In genomic region chr9:76099981-76100380, GRCm38 (mm10) we compare ENCODE assay signal across 28 mouse cellular contexts.
A peak's percentile ranks its signal among the peaks of the same experiment; 100 is the strongest.
DNase-seq lines count a peak whose midpoint lies in the region; ATAC-seq and TF ChIP-seq lines count a peak whose summit lies in the region.
"Had no signal": no experiment of that assay in that cellular context is flagged by ENCODE, and none has a peak within 500 bp of the region (broad histone marks: within the 10 kb centered on the region; RNA-seq: fewer than 3 reads in every experiment).

No protein-coding gene starts in this region.

- H3K4me2 ChIP-seq in kidney, embryonic 16.5 days (replicated peaks; ENCODE audit: low read depth, low read length), result no peak overlapping the region
- no peak overlapping the region for H3K4me2 ChIP-seq in lung, postnatal 0 days (replicated peaks; ENCODE audit: low read depth, low read length)
- H3K4me2 ChIP-seq: forebrain, embryonic 13.5 days; heart, embryonic 12.5 days; hindbrain, embryonic 15.5 days; limb, embryonic 15.5 days; liver, embryonic 13.5 days; midbrain, embryonic 12.5 days; stomach, embryonic 15.5 days had no signal

- no peak for TF ChIP-seq POLR2A in kidney, adult 2 months (IDR thresholded peaks at IDR 0.05; ENCODE audit: low read depth, low read length)

- H3K4me3 ChIP-seq in kidney, adult 2 months (ENCODE audit: insufficient read depth, low read depth, low read length), result no peak overlapping the region
- no peak overlapping the region for H3K4me3 ChIP-seq in kidney, embryonic 16.5 days (ENCODE audit: low read length)
- no peak overlapping the region for H3K4me3 ChIP-seq in lung, postnatal 0 days (ENCODE audit: low read depth, low read length)
- H3K4me3 ChIP-seq: forebrain, embryonic 13.5 days; heart, embryonic 12.5 days; hindbrain, embryonic 10.5 days; hindbrain, embryonic 15.5 days; limb, embryonic 10.5 days; limb, embryonic 15.5 days; liver, embryonic 13.5 days; megakaryocyte, embryonic 14.5 days; midbrain, embryonic 12.5 days; stomach, embryonic 15.5 days had no signal

- H3K27ac ChIP-seq in kidney, adult 2 months (ENCODE audit: insufficient read depth, low read depth, low read length), result no peak overlapping the region
- H3K27ac ChIP-seq in kidney, embryonic 16.5 days (ENCODE audit: low read length), result no peak overlapping the region
- H3K27ac ChIP-seq in lung, postnatal 0 days (ENCODE audit: low read length), result no peak overlapping the region
- H3K27ac ChIP-seq: forebrain, embryonic 13.5 days; hindbrain, embryonic 10.5 days; hindbrain, embryonic 15.5 days; limb, embryonic 10.5 days; limb, embryonic 15.5 days; liver, embryonic 13.5 days; midbrain, embryonic 12.5 days; stomach, embryonic 15.5 days had no signal

- H3K4me1 ChIP-seq in kidney, adult 2 months (ENCODE audit: control insufficient read depth, insufficient read depth, low read length), result no peaks in the 10 kb centered on the region
- no peaks in the 10 kb centered on the region for H3K4me1 ChIP-seq in kidney, embryonic 16.5 days (ENCODE audit: insufficient read depth, low read length)
- no peaks in the 10 kb centered on the region for H3K4me1 ChIP-seq in lung, postnatal 0 days (ENCODE audit: insufficient read depth, low read depth, low read length)
- H3K4me1 ChIP-seq: forebrain, embryonic 13.5 days; heart, embryonic 12.5 days; hindbrain, embryonic 10.5 days; hindbrain, embryonic 15.5 days; limb, embryonic 10.5 days; liver, embryonic 13.5 days; megakaryocyte, embryonic 14.5 days; midbrain, embryonic 12.5 days; stomach, embryonic 15.5 days had no signal

- TF ChIP-seq CTCF in kidney, adult 2 months (conservative IDR thresholded peaks at IDR 0.05; ENCODE audit: insufficient read depth, insufficient read length, low read depth, low read length), result no peak
- no peak for TF ChIP-seq CTCF in lung, postnatal 0 days (IDR thresholded peaks at IDR 0.05)

- no peak overlapping the region for H3K9ac ChIP-seq in kidney, embryonic 16.5 days (replicated peaks; ENCODE audit: low read length)
- H3K9ac ChIP-seq in lung, postnatal 0 days (replicated peaks; ENCODE audit: low read depth), result no peak overlapping the region
- H3K9ac ChIP-seq: forebrain, embryonic 13.5 days; heart, embryonic 12.5 days; hindbrain, embryonic 15.5 days; limb, embryonic 15.5 days; liver, embryonic 13.5 days; midbrain, embryonic 12.5 days; stomach, embryonic 15.5 days had no signal

- no peak for TF ChIP-seq EP300 in lung, postnatal 0 days (IDR thresholded peaks at IDR 0.05)

- no peaks in the 10 kb centered on the region for H3K36me3 ChIP-seq in kidney, adult 2 months (ENCODE audit: control insufficient read depth, insufficient read depth, low read length)
- H3K36me3 ChIP-seq in kidney, embryonic 16.5 days (ENCODE audit: insufficient read depth, low read length), result no peaks in the 10 kb centered on the region
- H3K36me3 ChIP-seq in lung, postnatal 0 days (ENCODE audit: insufficient read depth, low read length), result no peaks in the 10 kb centered on the region
- H3K36me3 ChIP-seq: heart, embryonic 12.5 days; hindbrain, embryonic 10.5 days; hindbrain, embryonic 15.5 days; limb, embryonic 10.5 days; limb, embryonic 15.5 days; liver, embryonic 13.5 days; midbrain, embryonic 12.5 days; stomach, embryonic 15.5 days had no signal

- 75% methylated on average over 3 of the region's 3 CpGs for WGBS in kidney, adult 2 months
- WGBS in kidney, embryonic 16.5 days, result 71% methylated on average over 3 of the region's 3 CpGs
- WGBS in lung, postnatal 0 days, result 63% methylated on average over 3 of the region's 3 CpGs

- H3K27me3 ChIP-seq in kidney, adult 2 months (replicated peaks; ENCODE audit: control insufficient read depth, insufficient read depth, low read length), result no peaks in the 10 kb centered on the region
- H3K27me3 ChIP-seq in kidney, embryonic 16.5 days (ENCODE audit: insufficient read depth, low read length), result no peaks in the 10 kb centered on the region
- no peaks in the 10 kb centered on the region for H3K27me3 ChIP-seq in lung, postnatal 0 days (replicated peaks; ENCODE audit: insufficient read depth, low read length)
- H3K27me3 ChIP-seq: CH12.LX; forebrain, embryonic 13.5 days; heart, embryonic 12.5 days; hindbrain, embryonic 15.5 days; limb, embryonic 15.5 days; liver, embryonic 13.5 days; megakaryocyte, embryonic 14.5 days; midbrain, embryonic 12.5 days; stomach, embryonic 15.5 days had no signal

- no peaks in the 10 kb centered on the region for H3K9me3 ChIP-seq in kidney, embryonic 16.5 days (ENCODE audit: low read length)
- no peaks in the 10 kb centered on the region for H3K9me3 ChIP-seq in lung, postnatal 0 days (ENCODE audit: low read length)
- H3K9me3 ChIP-seq: forebrain, embryonic 13.5 days; heart, embryonic 12.5 days; hindbrain, embryonic 10.5 days; hindbrain, embryonic 15.5 days; limb, embryonic 10.5 days; limb, embryonic 15.5 days; liver, embryonic 13.5 days; megakaryocyte, embryonic 14.5 days; midbrain, embryonic 12.5 days; stomach, embryonic 15.5 days had no signal

- DNase-seq in gastrocnemius, adult 18-20 months (ENCODE audit: low spot score), result peak; percentile 58
- no peak for DNase-seq in gastrocnemius, postnatal 10 days
- DNase-seq in kidney, adult 2 months, result peak; percentile 1
- peak; percentile 13 for DNase-seq in lung, postnatal 14 days
- DNase-seq in lung, postnatal 0 days (ENCODE audit: low spot score), result no peak
- DNase-seq in skeletal muscle tissue, adult 2 months (ENCODE audit: low read depth, low spot score), result peak; percentile 88
- no peak for DNase-seq in frontal cortex, postnatal 36 days (ENCODE audit: low spot score in 2 of 2)
- DNase-seq: adrenal gland, postnatal 10 days; cerebellum, adult 11 months; cerebellum, adult 9-10 months; cerebellum, postnatal 36 days; kidney, adult 18-20 months; kidney, postnatal 10 days; layer of hippocampus, postnatal 36 days; liver, embryonic 13.5 days; right cerebral cortex, postnatal 14 days had no signal

- ATAC-seq in kidney, embryonic 16.5 days (ENCODE audit: low FRiP score, low TSS enrichment), result no peak
- no peak; the same call in 1 of the 2 replicates for ATAC-seq in lung, postnatal 0 days
- ATAC-seq: forebrain, embryonic 13.5 days; inflammation-experienced regulatory T-cells, adult 6 months had no signal

Comparison
In these comparisons a context has a peak if more than half of its experiments do, and no peak if none do; other contexts are left out.
1. DNase-seq: peak in gastrocnemius, adult 18-20 months (single experiment), kidney, adult 2 months (single experiment), lung, postnatal 14 days (single experiment) and skeletal muscle tissue, adult 2 months (single experiment); none in gastrocnemius, postnatal 10 days (single experiment), lung, postnatal 0 days (single experiment) and frontal cortex, postnatal 36 days (0 of 2).